Mouse (Mus musculus) embryonic fibroblast, embryonic 13.5 days (primary cell): Measurements from ENCODE around the gene Bpifb2.
"Not testable (repeated sequence)": the region's sequence is repeated elsewhere in the genome, so short reads cannot be mapped to it uniquely, and the experiment has no call there.

Source experiments
- CTCF ChIP-seq: IDR thresholded peaks from 2 replicates; pipeline ENCODE4 v1.5.1; 2011; ENCODE audit warnings: mild to moderate bottlenecking, control low read depth, low read length, moderate library complexity, borderline replicate concordance; ENCODE audit not compliant: insufficient read depth
- POLR2A ChIP-seq: IDR thresholded peaks from 2 replicates; pipeline ENCODE4 v1.6.1; 2011; ENCODE audit warnings: low read depth, mild to moderate bottlenecking, control low read depth, low read length, moderate library complexity

GRCm38 (mm10) chr2:153825900-153826299 lies 48.9 kb upstream of the Bpifb2 start:
- TF ChIP-seq CTCF, POLR2A: not testable (repeated sequence)
